Mouse (Mus musculus) G1E (cell line): ENCODE measurements around the gene Abcb8.

Experiments
- CTCF ChIP-seq: IDR thresholded peaks from 2 replicates; pipeline ENCODE4 v1.5.1; 2012; ENCODE audit warnings: low read depth, low read length, inconsistent platforms, mixed read lengths
- GATA1 ChIP-seq: IDR thresholded peaks from 2 replicates; pipeline ENCODE4 v1.6.1; 2012; ENCODE audit warnings: borderline replicate concordance, low read length, inconsistent platforms, mixed read lengths

- TF ChIP-seq CTCF (no peak), GATA1 (no peak)
Measured at GRCm38 (mm10) chr5:24453283-24453984, 60.0 kb downstream of the Abcb8 start.
